Mouse (Mus musculus): ENCODE data around the gene Gm20388.

DNA sequence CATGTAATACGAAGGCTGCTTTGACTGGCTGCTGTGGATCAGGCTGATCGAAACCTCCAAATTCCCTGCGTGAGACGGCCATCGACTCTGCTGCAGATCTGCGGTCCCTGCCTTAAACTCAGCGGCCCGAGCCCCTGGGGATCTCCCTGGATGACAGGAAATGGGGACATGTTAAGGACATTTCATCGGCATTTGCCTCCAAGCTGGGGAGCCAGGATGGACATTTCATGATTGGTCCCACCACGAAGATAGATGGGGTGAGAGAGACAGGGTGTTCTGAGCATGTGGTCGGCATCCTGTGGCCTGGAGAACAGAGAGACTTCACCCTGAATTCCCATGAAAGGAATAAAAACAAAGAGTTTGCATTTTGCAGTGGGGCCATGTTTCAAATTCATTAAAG lies 1484.7 kb downstream of the Gm20388 start:
- TF ChIP-seq CTCF (IDR thresholded peaks at IDR 0.05; ENCODE audit: low read depth, low read length), result no peak
- TF ChIP-seq POLR2AphosphoS5 (IDR thresholded peaks at IDR 0.05; ENCODE audit: insufficient replicate concordance, low read depth, low read length), result no peak
- TF ChIP-seq GATA1 (IDR thresholded peaks at IDR 0.05; ENCODE audit: borderline replicate concordance, low read length), result no peak
- no peak for TF ChIP-seq TAL1 (conservative IDR thresholded peaks at IDR 0.05; ENCODE audit: low read depth, low read length)
- TF ChIP-seq GATA2 (IDR thresholded peaks at IDR 0.05; ENCODE audit: borderline replicate concordance, low read depth, low read length), result no peak

Data from G1E (cell line).